Mouse (Mus musculus) hindbrain, embryonic 15.5 days (tissue): ENCODE data around the gene Asl. TPM values are rescaled to one million over a fixed set of nuclear protein-coding genes. Genes with fewer than 3 reads are reported as not detected.

ENCODE experiments used
- ATAC-seq: fragments of 200-750 bp; cut with Nextera tagmentation; 2 replicates; pipeline ENCODE4 v1.8.0; 2017; ENCODE audit warnings: low read depth, moderate number of reproducible peaks, moderate TSS enrichment; ENCODE audit not compliant: low FRiP score
- H3K27ac ChIP-seq: fragments of 300-500 bp; sonication (generic); replicated peaks from 2 replicates; pipeline ENCODE4 v1.5.1; 2015; ENCODE audit warnings: mild to moderate bottlenecking, inconsistent platforms
- H3K27me3 ChIP-seq: fragments of 300-500 bp; sonication (generic); 2 replicates; pipeline ENCODE4 v1.6.1; 2015; ENCODE audit warnings: control low read depth, inconsistent platforms
- H3K36me3 ChIP-seq: fragments of 300-500 bp; sonication (generic); 2 replicates; pipeline ENCODE4 v1.6.1; 2015; ENCODE audit warnings: control low read depth, inconsistent platforms
- H3K4me1 ChIP-seq: fragments of 300-500 bp; sonication (generic); replicated peaks from 2 replicates; pipeline ENCODE4 v1.6.1; 2015; ENCODE audit warnings: control low read depth, inconsistent platforms
- H3K4me2 ChIP-seq: fragments of 300-500 bp; sonication (generic); 2 replicates; pipeline ENCODE4 v1.6.1; 2015; ENCODE audit warnings: moderate library complexity, mild to moderate bottlenecking, inconsistent platforms
- H3K4me3 ChIP-seq: fragments of 300-500 bp; sonication (generic); 2 replicates; pipeline ENCODE4 v1.5.1; 2015; ENCODE audit warnings: mild to moderate bottlenecking, inconsistent platforms
- H3K9ac ChIP-seq: fragments of 300-500 bp; sonication (generic); 2 replicates; pipeline ENCODE4 v1.6.1; 2015; ENCODE audit warnings: inconsistent platforms
- H3K9me3 ChIP-seq: fragments of 300-500 bp; sonication (generic); 2 replicates; pipeline ENCODE4 v1.6.1; 2016; ENCODE audit warnings: control low read depth, inconsistent platforms
- WGBS: fragments of 180-500 bp; shearing (Covaris S2); methylation state at CpG from one replicate; pipeline ENCODE4 v1.1.7; 2015; 5-methylcytosine and 5-hydroxymethylcytosine counted together
- polyA plus RNA-seq: library from polyadenylated mRNA; unstranded; fragments of >200 nt; fragmentation: Nextera tagmentation; extraction: Ambion mirVana; gene quantifications from 2 replicates; pipeline ENCODE4 v1.2.1, GENCODE M21; 2015

Asl gene
- polyA plus RNA-seq, 1 experiment from 2014 or later, result 39.5 TPM

DNA sequence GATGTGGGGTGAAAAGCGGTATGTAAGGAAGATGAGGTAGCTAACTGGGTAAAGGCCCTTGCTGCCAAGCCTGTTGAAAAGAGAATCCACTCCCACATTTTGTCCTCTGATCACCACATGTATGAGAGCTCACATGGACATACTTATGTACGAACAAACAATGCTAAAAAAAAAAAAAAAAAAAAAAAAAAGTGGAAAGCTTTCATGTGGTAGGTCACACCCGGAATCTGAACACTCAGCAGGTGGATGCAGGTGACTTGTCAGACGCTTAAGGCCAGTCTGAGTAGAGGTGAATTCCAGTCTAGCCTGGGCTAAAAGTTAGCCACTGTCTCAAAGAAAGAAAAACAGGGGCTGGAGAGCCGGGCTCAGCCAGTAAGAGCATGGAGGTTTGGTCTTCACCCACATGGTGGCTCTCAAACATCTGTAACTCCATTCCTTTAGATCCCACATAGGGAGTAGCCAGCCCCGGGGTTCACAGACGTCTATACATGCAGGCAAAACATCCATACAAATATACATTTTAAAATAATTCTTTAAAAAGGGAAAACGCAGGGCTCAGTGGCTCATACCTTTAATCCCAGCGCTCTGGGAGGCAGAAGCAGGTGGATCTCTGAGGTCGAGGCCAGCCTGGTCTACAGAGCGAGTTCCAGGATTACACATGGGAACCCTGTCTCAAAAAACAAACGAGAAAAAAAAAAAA, 5.8 kb downstream of the Asl start:
- WGBS, result 40% methylated on average over 12 of the region's 12 CpGs
- no peaks in the 10 kb centered on the region for H3K36me3 ChIP-seq
- H3K27ac ChIP-seq, result no peak overlapping the region
- no peaks in the 10 kb centered on the region for H3K27me3 ChIP-seq
- H3K4me2 ChIP-seq, result peak overlapping the region; percentile 98
- peak overlapping the region; percentile 68 for H3K4me3 ChIP-seq
- H3K9ac ChIP-seq, result no peak overlapping the region
- ATAC-seq, result no peak
- peaks cover 18% of the 10 kb centered on the region; the same call in 1 of the 2 replicates for H3K4me1 ChIP-seq
- H3K9me3 ChIP-seq, result no peaks in the 10 kb centered on the region

DNA sequence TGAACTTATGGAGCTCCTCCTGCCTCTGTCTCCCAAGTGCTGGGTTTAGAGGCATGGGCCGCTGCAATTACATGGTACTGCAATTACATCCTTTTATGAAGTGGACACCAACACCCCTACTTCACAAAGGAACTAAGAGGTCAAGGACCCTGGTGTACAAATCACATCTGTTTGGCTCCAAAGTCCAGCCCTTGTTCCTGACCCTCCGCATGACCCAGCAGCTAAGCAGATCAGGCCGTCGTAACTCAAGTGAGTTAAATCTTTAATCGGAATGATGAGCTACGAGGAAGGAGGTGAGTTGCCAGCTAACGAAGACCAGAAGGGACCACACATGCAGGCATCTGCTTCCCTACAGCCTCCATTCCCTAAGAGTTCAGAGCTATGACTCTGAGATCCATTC, 6.7 kb downstream of the Asl start:
- Histone ChIP-seq H3K9me3 (no peaks in the 10 kb centered on the region), H3K27ac (no peak overlapping the region), H3K27me3 (no peaks in the 10 kb centered on the region), H3K4me3 (no peak overlapping the region), H3K4me2 (no peak overlapping the region), H3K9ac (no peak overlapping the region), H3K36me3 (no peaks in the 10 kb centered on the region), H3K4me1 (peaks cover 18% of the 10 kb centered on the region; the same call in 1 of the 2 replicates)
- WGBS, result 88% methylated on average over 7 of the region's 7 CpGs
- ATAC-seq, result no peak

DNA sequence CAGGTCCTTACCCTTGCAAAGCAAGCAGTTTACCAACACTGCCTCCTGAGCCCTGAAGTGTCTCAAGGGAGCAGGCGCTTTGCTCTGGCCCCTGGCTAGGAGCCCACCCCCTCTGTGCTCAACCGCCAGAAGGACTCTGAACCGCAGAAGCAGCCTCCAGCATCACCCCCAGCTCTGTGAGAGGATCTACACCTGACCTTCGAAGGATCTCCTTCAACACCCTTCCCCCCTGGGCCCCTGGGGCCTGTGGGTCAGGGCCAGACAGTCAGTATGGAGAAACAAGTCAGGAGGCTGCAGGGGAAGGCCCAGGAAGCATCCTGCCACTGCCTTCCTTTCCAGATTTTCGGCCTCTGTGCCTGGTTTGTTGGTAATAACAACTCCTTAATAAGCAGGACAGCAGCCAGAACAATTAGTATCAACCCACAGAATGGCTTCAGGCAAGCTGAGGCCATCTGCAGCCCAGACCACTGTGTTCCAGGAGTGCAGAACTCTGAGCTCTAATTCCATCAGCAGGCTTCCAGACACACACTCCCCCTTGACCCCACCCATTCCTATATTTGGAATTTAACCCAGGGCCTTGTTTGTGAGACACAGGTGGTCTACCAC, 7.6 kb downstream of the Asl start:
- Histone ChIP-seq H3K4me1 (peaks cover 18% of the 10 kb centered on the region; the same call in 1 of the 2 replicates), H3K9ac (no peak overlapping the region), H3K27me3 (no peaks in the 10 kb centered on the region), H3K4me3 (no peak overlapping the region), H3K27ac (0 out of 2 replicates have a peak overlapping the region, but pooled peaks have one; percentile 34), H3K36me3 (no peaks in the 10 kb centered on the region), H3K9me3 (no peaks in the 10 kb centered on the region), H3K4me2 (no peak overlapping the region)
- WGBS, result 57% methylated on average over 5 of the region's 5 CpGs
- ATAC-seq, result no peak

DNA sequence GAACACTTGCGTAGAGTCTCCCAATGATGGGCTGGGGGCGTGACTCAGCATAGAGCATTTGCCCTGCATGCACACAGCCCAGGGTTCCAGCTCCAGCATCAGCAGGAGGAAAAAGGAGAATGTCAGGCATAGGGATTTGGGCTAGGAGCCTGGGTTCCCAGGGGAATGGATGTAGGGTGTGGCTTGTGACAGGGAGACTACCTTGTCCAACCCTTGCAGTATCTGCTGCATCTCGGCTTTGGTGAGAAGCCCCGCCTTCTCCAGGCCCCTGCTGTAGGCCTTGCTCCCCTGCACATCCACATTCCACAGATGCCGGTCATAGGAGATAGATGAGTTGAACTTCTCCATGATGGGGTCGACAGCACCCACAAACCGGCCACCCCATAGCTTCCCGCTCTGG, 9.6 kb downstream of the Asl start:
- WGBS, result 77% methylated on average over 8 of the region's 8 CpGs

DNA sequence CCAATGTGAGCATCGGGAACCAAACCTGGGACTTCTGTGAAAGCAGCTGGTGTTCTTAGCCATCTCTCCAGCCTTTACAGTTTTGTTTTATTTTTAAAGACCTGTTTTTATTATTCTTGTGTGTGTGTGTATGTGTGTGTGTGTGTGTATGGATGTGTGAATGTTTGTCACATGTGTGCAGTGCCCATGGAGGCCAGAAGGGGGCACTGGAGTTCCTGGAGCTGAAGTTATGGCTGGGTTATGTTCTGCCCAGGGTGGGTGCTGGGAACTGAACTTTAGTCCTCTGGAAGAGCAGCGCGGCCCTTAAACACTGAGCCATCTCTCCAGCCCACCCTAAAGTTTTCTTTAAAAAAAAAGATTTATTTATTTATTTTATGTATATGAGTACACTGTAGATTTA, 13.9 kb downstream of the Asl start:
- Histone ChIP-seq H3K4me3 (no peak overlapping the region), H3K27me3 (no peaks in the 10 kb centered on the region), H3K9me3 (no peaks in the 10 kb centered on the region), H3K27ac (no peak overlapping the region), H3K36me3 (peaks cover 13% of the 10 kb centered on the region; the same call in 1 of the 2 replicates), H3K4me2 (no peak overlapping the region), H3K9ac (no peak overlapping the region), H3K4me1 (no peaks in the 10 kb centered on the region)
- 100% methylated on average over 3 of the region's 3 CpGs for WGBS
- ATAC-seq, result no peak

More for the DNA sequence above, 9.6 kb downstream of the Asl start:
- H3K4me3 ChIP-seq, result no peak overlapping the region
- H3K4me2 ChIP-seq, result no peak overlapping the region
- H3K9me3 ChIP-seq, result no peaks in the 10 kb centered on the region
- no peak for ATAC-seq
- H3K27me3 ChIP-seq, result no peaks in the 10 kb centered on the region
- peaks cover 3% of the 10 kb centered on the region; the same call in 1 of the 2 replicates for H3K36me3 ChIP-seq
- peaks cover 16% of the 10 kb centered on the region; the same call in 1 of the 2 replicates for H3K4me1 ChIP-seq
- no peak overlapping the region for H3K9ac ChIP-seq
- H3K27ac ChIP-seq, result no peak overlapping the region

DNA sequence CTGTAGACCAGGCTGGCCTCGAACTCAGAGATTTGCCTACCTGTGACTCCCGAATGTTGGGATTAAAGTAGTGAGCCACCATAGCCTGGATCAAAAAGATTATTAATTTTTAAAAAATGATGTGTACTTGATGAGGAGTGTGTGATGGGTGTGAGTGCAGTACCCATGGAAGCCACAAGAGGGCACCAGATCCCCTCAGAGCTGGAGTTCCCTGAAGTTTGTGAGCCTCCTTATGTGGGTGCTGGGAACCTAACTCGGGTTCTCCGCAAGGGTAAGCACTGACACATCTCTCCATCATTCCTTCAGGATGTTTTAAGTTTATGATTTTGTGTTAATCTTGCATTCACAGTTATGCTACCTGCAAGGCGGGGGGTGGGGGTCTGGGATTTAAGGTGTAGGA, 18.1 kb downstream of the Asl start:
- WGBS, result 97% methylated on average over 5 of the region's 5 CpGs
- Histone ChIP-seq H3K4me3 (no peak overlapping the region), H3K4me1 (no peaks in the 10 kb centered on the region), H3K36me3 (peaks cover 13% of the 10 kb centered on the region; the same call in 1 of the 2 replicates), H3K4me2 (no peak overlapping the region), H3K27me3 (no peaks in the 10 kb centered on the region), H3K9ac (no peak overlapping the region), H3K9me3 (no peaks in the 10 kb centered on the region), H3K27ac (no peak overlapping the region)
- no peak for ATAC-seq

DNA sequence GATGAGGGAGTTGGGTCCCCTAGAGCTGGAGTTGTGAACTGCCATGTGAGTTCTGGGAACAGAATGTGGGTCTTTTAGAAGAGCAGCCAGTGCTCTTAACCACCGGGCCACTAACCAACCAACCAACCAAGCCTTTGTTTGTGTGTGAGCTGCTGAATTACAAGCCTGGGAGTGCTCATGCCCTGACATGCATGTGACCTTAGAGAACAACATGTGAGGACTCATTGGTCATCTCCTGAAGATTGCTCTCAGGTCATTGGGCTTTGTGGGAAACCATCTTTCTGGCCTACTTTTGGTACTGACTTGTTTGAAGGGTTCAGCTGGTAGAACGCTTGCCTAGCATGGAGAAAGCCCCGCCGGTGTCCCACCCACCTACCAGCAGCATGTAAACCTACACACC, 19.3 kb downstream of the Asl start:
- H3K4me3 ChIP-seq, result no peak overlapping the region
- WGBS, result 94% methylated on average over 4 of the region's 4 CpGs
- H3K4me1 ChIP-seq, result no peaks in the 10 kb centered on the region
- no peaks in the 10 kb centered on the region for H3K9me3 ChIP-seq
- H3K27me3 ChIP-seq, result no peaks in the 10 kb centered on the region
- H3K36me3 ChIP-seq, result peaks cover 10% of the 10 kb centered on the region; the same call in 1 of the 2 replicates
- no peak overlapping the region for H3K9ac ChIP-seq
- ATAC-seq, result no peak
- no peak overlapping the region for H3K27ac ChIP-seq
- no peak overlapping the region for H3K4me2 ChIP-seq

DNA sequence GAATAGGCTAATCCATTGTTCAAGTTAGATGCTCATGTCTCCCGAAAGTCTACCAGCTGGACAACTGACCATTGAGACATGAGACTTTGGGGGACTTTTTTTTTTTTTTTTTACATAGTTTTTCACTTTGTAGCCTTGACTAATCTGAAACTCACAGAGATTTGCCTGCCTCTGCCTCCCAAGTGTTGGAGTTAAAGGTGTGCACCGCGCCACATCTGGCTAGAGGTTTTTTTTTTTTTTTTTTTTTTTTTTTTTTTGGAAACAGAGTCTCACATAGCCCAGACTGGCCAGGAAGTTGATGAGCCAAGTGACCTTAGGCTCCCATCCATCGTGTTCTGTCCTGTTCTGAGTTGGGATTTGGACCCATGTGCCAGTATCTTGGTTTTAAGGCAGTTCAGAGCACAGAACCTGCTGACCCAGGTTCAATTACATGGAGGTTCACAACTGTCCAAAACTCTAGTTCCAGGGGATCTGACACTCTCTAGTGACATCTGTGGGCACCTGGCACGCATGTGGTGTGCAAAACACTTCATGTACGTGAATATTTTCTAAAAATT, 20.9 kb downstream of the Asl start:
- no peak for ATAC-seq
- no peak overlapping the region for H3K4me3 ChIP-seq
- no peak overlapping the region for H3K27ac ChIP-seq
- peaks cover 10% of the 10 kb centered on the region; the same call in 1 of the 2 replicates for H3K36me3 ChIP-seq
- 81% methylated on average over 6 of the region's 6 CpGs for WGBS
- H3K9ac ChIP-seq, result no peak overlapping the region
- H3K4me1 ChIP-seq, result no peaks in the 10 kb centered on the region
- no peaks in the 10 kb centered on the region for H3K9me3 ChIP-seq
- no peak overlapping the region for H3K4me2 ChIP-seq
- no peaks in the 10 kb centered on the region for H3K27me3 ChIP-seq

DNA sequence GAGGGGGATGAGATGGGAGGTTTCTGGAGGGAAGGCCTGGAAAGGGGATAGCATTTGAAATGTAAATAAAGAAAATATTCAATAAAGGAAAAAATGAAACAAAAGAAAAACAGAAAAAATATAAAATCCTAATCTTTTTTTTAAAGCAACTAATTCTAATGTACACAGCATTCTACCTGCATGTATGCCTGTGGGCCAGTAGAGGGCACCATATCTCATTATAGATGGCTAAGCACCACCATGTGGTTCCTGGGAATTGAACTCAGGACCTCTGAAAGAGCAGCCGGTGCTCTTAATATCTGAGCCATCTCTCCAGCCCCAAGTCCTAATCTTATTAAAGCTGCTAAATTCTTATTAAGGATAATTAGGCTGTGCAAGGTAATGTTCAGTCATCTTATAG, 21.7 kb downstream of the Asl start:
- no peak for ATAC-seq
- Histone ChIP-seq H3K4me3 (no peak overlapping the region), H3K4me1 (peaks cover under 1% of the 10 kb centered on the region; the same call in 1 of the 2 replicates), H3K27ac (no peak overlapping the region), H3K36me3 (peaks cover 10% of the 10 kb centered on the region; the same call in 1 of the 2 replicates), H3K9ac (no peak overlapping the region), H3K9me3 (no peaks in the 10 kb centered on the region), H3K4me2 (no peak overlapping the region), H3K27me3 (no peaks in the 10 kb centered on the region)
- WGBS, result 98% methylated on average over 1 of the region's 1 CpGs

DNA sequence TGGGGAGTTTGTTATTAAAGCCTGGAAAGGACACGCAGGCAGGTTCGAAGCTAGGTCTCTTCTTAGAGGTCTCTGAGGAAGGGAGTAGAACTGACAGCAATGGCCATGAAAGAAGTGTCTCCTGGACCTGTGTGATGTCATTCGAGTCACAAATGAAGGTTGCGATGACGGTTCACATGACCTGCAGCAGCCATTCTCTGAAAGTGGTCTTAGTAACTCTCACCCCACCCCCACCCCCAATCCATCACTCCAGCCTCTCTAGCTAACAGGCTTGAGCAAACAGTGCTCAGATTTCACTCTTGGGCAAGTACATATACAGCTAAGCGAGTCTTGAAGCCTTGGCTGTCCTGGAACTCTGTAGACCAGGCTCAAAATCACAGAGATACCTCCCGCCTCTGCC, 25.8 kb downstream of the Asl start:
- Histone ChIP-seq H3K4me3 (peak overlapping the region; percentile 75), H3K4me2 (peak overlapping the region; percentile 90), H3K36me3 (no peaks in the 10 kb centered on the region), H3K4me1 (peaks cover 13% of the 10 kb centered on the region), H3K9me3 (no peaks in the 10 kb centered on the region), H3K9ac (peak overlapping the region; percentile 72; the same call in 1 of the 2 replicates), H3K27ac (peak overlapping the region; percentile 70; the same call in 1 of the 2 replicates), H3K27me3 (no peaks in the 10 kb centered on the region)
- ATAC-seq, result no peak
- WGBS, result 71% methylated on average over 7 of the region's 7 CpGs

DNA sequence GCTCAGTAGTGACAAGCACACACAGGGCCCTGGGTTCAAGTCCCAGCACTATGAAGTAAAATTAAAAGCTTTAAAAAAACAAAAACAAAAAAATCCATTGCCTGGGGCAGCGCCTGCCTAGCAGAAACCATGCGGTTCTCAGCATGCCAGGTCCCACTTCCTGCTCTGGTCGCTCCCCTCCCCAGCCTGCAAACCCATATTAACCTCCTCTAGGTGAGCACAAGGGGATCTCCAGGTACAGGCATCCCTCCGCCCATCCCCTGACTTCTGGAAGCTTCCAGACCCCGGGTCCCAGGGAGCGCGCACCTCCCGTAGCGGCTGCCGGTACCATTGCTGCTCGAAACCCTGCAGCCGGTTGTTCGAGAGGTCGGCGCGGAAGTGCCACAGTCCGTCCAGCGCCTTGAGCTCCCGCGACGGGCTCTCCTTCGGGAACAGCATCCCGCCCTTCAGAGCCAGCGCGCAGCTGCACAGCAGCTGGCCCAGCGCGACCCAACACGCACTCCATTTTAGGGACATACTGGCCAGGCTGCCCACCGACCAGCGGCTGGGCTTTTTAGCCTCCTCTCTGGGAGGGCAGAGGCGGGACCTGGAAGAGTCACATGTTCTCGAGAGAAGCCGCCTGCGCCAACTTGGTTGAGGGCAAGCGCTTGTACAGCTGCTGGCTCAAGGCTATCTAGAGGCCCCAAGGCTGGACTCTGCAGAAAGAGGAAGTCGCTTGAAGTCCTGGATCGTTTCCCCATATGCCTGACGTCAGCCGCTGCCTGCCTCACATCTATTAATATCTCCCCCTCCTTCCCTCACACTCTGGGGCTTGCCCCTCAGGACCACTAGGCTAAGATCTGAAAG, 26.5 kb downstream of the Asl start, which contains the start of gene Gusb:
Gusb (minus strand) TSS at position 749 of the 846 bp plus-strand sequence.
- H3K27me3 ChIP-seq, result no peaks in the 10 kb centered on the region
- peak within 1 kb of the TSS; percentile 70 for H3K27ac ChIP-seq
- peaks cover 13% of the 10 kb centered on the region for H3K4me1 ChIP-seq
- peak; percentile 87 for ATAC-seq
- H3K9me3 ChIP-seq, result no peaks in the 10 kb centered on the region
- peak within 1 kb of the TSS; percentile 72 for H3K9ac ChIP-seq
- peak within 1 kb of the TSS; percentile 75 for H3K4me3 ChIP-seq
- H3K36me3 ChIP-seq, result no peaks in the 10 kb centered on the region
- peak within 1 kb of the TSS; percentile 90 for H3K4me2 ChIP-seq
- WGBS, result 2% methylated on average over 39 of the region's 39 CpGs
